Mouse (Mus musculus) heart, adult 10 weeks (tissue): Measurements from ENCODE around the gene Rfx1. TPM values are rescaled to one million over a fixed set of nuclear protein-coding genes. Genes with fewer than 3 reads are reported as not detected.

Experiments used
- polyA plus RNA-seq: library from polyadenylated mRNA; stranded (reverse); fragments of 350-450 nt; fragmentation: Illumina TruSeq; extraction: RNeasy Lipid Tissue Mini Kit (QIAGEN cat#74804); gene quantifications from one replicate; pipeline ENCODE4 v1.2.3, GENCODE M21; 2014; ENCODE audit warnings: low read depth, low replicate concordance

Rfx1 gene
- polyA plus RNA-seq: 8.2 TPM

GRCm38 (mm10) chr8:84066291-84066930 is at the start of gene Rfx1:
TSS of gene Rfx1 (plus strand) at chr8:84066834.

GRCm38 (mm10) chr8:84021096-84021495 is 45.5 kb upstream of the Rfx1 start, which contains the start of gene Palm3:
TSS of gene Palm3 (plus strand) at chr8:84021471.

GRCm38 (mm10) chr8:84042066-84042947 is 24.3 kb upstream of the Rfx1 start, which contains the start of gene Il27ra:
TSS of gene Il27ra (minus strand) at chr8:84042589.

GRCm38 (mm10) chr8:84044900-84045299 is 21.7 kb upstream of the Rfx1 start, which contains the start of gene Rln3:
TSS of gene Rln3 (minus strand) at chr8:84045000.

GRCm38 (mm10) chr8:84065037-84065436 is 1.6 kb upstream of the Rfx1 start, which contains the start of gene Gm10643:
TSS of gene Gm10643 (minus strand) at chr8:84065137.

GRCm38 (mm10) chr8:84104697-84105609 is 38.3 kb downstream of the Rfx1 start, which contains the start of gene Dcaf15:
TSS of gene Dcaf15 (minus strand) at chr8:84104768.

GRCm38 (mm10) chr8:84125656-84126055 is 59.0 kb downstream of the Rfx1 start, which contains the start of gene Podnl1:
TSS of gene Podnl1 (plus strand) at chr8:84125989.

Other genes with a start within 250 kb of the Rfx1 start
- 11.6 TPM for gene Adgrl1, start 166.7 kb upstream of the Rfx1 start, polyA plus RNA-seq
- 2.4 TPM for gene Gm10644, start 111.6 kb upstream of the Rfx1 start, polyA plus RNA-seq
- 2.5 TPM for gene Asf1b, start 111.3 kb upstream of the Rfx1 start, polyA plus RNA-seq
- 218 TPM for gene Prkaca, start 93.8 kb upstream of the Rfx1 start, polyA plus RNA-seq
- 20.0 TPM for gene Samd1, start 69.2 kb upstream of the Rfx1 start, polyA plus RNA-seq
- not detected for gene 1700067K01Rik, start 65.3 kb upstream of the Rfx1 start, polyA plus RNA-seq
- 4.4 TPM for gene 2210011C24Rik, start 54.7 kb upstream of the Rfx1 start, polyA plus RNA-seq
- gene Palm3, start 45.4 kb upstream of the Rfx1 start, polyA plus RNA-seq: 0.29 TPM
- 3.0 TPM for gene Il27ra, start 24.2 kb upstream of the Rfx1 start, polyA plus RNA-seq
- not detected for gene Rln3, start 21.8 kb upstream of the Rfx1 start, polyA plus RNA-seq
- 4.3 TPM for gene Gm10643, start 1.7 kb upstream of the Rfx1 start, polyA plus RNA-seq
- gene Dcaf15, start 37.9 kb downstream of the Rfx1 start, polyA plus RNA-seq: 9.7 TPM
- gene Podnl1, start 59.2 kb downstream of the Rfx1 start, polyA plus RNA-seq: not detected
- gene Cc2d1a, start 81.1 kb downstream of the Rfx1 start, polyA plus RNA-seq: 10.9 TPM
- 0.34 TPM for gene 4930432K21Rik, start 81.2 kb downstream of the Rfx1 start, polyA plus RNA-seq
- not detected for gene Nanos3, start 118.4 kb downstream of the Rfx1 start, polyA plus RNA-seq
- gene Zswim4, start 170.2 kb downstream of the Rfx1 start, polyA plus RNA-seq: 4.4 TPM
- gene D8Ertd738e, start 182.9 kb downstream of the Rfx1 start, polyA plus RNA-seq: 268 TPM
- 8.8 TPM for gene Mri1, start 190.5 kb downstream of the Rfx1 start, polyA plus RNA-seq
- 8.7 TPM for gene Ccdc130, start 203.5 kb downstream of the Rfx1 start, polyA plus RNA-seq